Mouse (Mus musculus): ENCODE results near the gene Ube2d3. TPM values are rescaled to one million over a fixed set of nuclear protein-coding genes. Genes with fewer than 3 reads are reported as not detected.
A peak's percentile ranks its signal among the peaks of the same experiment; 100 is the strongest.
"Not testable (repeated sequence)": the region's sequence is repeated elsewhere in the genome, so short reads cannot be mapped to it uniquely, and the experiment has no call there.

Ube2d3 gene
- total and polyA plus RNA-seq, 3 experiments = 261 to 547 (median 357) TPM

- no peak for DNase-seq
Observed at GRCm38 (mm10) chr3:135436901-135437616, 890 bp upstream of the Ube2d3 start.

- DNase-seq = peak; percentile 94
Observed at GRCm38 (mm10) chr3:135438531-135438912, 573 bp downstream of the Ube2d3 start.

GRCm38 (mm10) chr3:135438913-135439531, 1.1 kb downstream of the Ube2d3 start:
- DNase-seq = peak; percentile 93

GRCm38 (mm10) chr3:135439651-135440050, 1.7 kb downstream of the Ube2d3 start:
- no peak for DNase-seq

- DNase-seq = peak; percentile 56
Observed at GRCm38 (mm10) chr3:135440221-135440620, 2.3 kb downstream of the Ube2d3 start.

GRCm38 (mm10) chr3:135440621-135441020, 2.7 kb downstream of the Ube2d3 start:
- DNase-seq = peak; percentile 23

- no peak for DNase-seq
Observed at GRCm38 (mm10) chr3:135444930-135445329, 7.0 kb downstream of the Ube2d3 start.

GRCm38 (mm10) chr3:135458981-135459380, 21.0 kb downstream of the Ube2d3 start:
- DNase-seq = no peak

- DNase-seq = no peak
Observed at GRCm38 (mm10) chr3:135468402-135468801, 30.5 kb downstream of the Ube2d3 start.

- no peak for DNase-seq
Observed at GRCm38 (mm10) chr3:135469146-135469545, 31.2 kb downstream of the Ube2d3 start.

- peak; percentile 88 for DNase-seq
Observed at GRCm38 (mm10) chr3:135469974-135470373, 32.0 kb downstream of the Ube2d3 start.

- DNase-seq = no peak
Observed at GRCm38 (mm10) chr3:135470823-135471222, 32.9 kb downstream of the Ube2d3 start.

- no peak for DNase-seq
Observed at GRCm38 (mm10) chr3:135475025-135475424, 37.1 kb downstream of the Ube2d3 start.

GRCm38 (mm10) chr3:135476286-135476685, 38.3 kb downstream of the Ube2d3 start:
- no peak for DNase-seq

GRCm38 (mm10) chr3:135476977-135477376, 39.0 kb downstream of the Ube2d3 start:
- DNase-seq = no peak

- DNase-seq = not testable (repeated sequence)
Observed at GRCm38 (mm10) chr3:135479090-135479489, 41.1 kb downstream of the Ube2d3 start.

GRCm38 (mm10) chr3:135480767-135481166, 42.8 kb downstream of the Ube2d3 start:
- DNase-seq = no peak

GRCm38 (mm10) chr3:135481608-135482007, 43.7 kb downstream of the Ube2d3 start:
- DNase-seq = no peak

- DNase-seq = not testable (repeated sequence)
Observed at GRCm38 (mm10) chr3:135484650-135485049, 46.7 kb downstream of the Ube2d3 start.

GRCm38 (mm10) chr3:135485128-135485899, 47.4 kb downstream of the Ube2d3 start, which contains the start of gene Manba:
TSS of gene Manba (plus strand) at chr3:135485611.
- peak; percentile 92 for DNase-seq

GRCm38 (mm10) chr3:135485900-135486241, 47.9 kb downstream of the Ube2d3 start:
- DNase-seq = no peak

GRCm38 (mm10) chr3:135486351-135486750, 48.4 kb downstream of the Ube2d3 start:
- DNase-seq = no peak

- DNase-seq = no peak
Observed at GRCm38 (mm10) chr3:135487803-135488202, 49.9 kb downstream of the Ube2d3 start.

Data from adrenal gland, adult 2 months (tissue).